Mouse (Mus musculus) G1E (cell line): Measurements from ENCODE around the gene Reg3a.
"Not testable (repeated sequence)": the region's sequence is repeated elsewhere in the genome, so short reads cannot be mapped to it uniquely, and the experiment has no call there.

Source experiments
- CTCF ChIP-seq: IDR thresholded peaks from 2 replicates; pipeline ENCODE4 v1.5.1; 2012; ENCODE audit warnings: low read depth, low read length, inconsistent platforms, mixed read lengths
- GATA1 ChIP-seq: IDR thresholded peaks from 2 replicates; pipeline ENCODE4 v1.6.1; 2012; ENCODE audit warnings: borderline replicate concordance, low read length, inconsistent platforms, mixed read lengths

DNA sequence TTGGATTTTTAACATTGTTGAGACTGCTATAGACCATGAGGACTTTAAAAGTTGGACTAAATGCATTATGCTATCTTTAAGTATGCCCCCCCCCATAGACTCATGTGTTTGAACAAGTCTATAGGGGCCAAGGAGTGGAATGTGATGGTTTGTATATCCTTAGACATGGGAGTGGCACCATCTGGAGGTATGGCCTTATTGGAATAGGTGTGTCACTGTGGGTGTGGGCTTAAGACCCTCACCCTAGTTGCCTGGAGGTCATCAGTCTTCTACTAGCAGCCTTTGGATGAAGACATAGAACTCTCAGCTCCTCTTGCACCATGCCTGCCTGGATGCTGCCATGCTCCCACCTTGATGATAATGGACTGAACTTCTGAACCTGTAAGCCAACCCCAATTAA is 41.9 kb downstream of the Reg3a start, which contains the start of gene Reg1:
- not testable (repeated sequence) for TF ChIP-seq GATA1, CTCF
